Mouse (Mus musculus): ENCODE results near the gene Gabbr2.
A peak's percentile ranks its signal among the peaks of the same experiment; 100 is the strongest.

DNA sequence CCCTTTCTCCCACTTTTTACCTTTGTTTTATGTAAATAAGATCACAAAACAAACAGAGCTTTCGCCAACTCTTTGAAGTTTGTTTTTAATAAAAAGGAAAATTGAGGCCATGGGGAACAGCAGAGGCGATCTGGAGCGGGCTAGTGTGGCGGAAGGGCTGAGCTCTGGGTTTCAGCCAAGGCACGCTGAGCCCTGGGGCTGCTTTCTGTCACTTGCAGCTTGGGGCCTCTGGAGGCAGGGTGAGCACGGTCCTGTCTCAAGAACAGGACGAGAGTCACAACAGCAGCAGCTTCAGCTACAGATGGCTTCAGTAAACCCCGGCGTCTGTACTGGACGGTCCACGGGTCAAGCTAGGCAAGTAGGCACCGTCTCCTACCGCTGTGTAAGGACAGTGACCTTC, 132.8 kb downstream of the Gabbr2 start:
- TF ChIP-seq CTCF (IDR thresholded peaks at IDR 0.05; ENCODE audit: low read depth) = peak; percentile 51
- no peak for TF ChIP-seq EP300 (optimal IDR thresholded peaks at IDR 0.05)

Measured in stomach, postnatal 0 days (tissue).